Mouse (Mus musculus): Measurements from ENCODE around the gene AI413582.

Gene AI413582

DNA sequence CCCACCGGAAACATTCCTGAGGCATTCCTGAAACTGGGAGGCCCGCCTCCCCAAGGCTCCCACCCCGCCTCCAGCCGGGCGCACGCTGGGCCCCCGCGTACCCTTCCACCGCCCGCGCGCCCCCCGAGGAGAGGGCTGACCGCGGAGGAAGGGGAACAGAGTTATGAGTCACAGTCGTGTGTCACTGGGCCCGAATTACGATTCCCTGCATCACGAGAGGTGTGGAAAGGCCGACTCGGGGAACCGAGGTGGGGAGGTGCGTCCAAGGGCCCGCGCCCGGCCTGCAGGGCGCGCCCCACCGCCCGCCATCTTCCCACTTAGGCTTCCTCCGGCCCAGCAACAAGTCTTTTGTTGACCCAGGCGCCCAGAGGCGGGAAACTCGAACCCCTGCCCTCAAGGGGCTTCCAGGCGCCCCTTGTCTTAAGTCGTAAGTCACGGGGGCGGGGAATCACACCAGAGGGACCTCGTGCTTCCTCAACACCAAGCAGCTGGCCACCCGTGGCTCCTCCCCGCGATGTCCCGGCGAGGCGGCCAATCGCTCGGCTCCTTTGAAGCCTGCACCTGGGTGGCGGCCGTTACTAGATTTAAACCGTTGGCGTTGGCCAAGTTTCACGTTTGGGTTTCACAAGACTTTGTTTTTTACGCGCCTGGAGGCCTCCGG is 9.9 kb downstream of the AI413582 start:
- peak; percentile 61 to 69 for DNase-seq (ENCODE audit: low spot score in 2 of 2)

DNA sequence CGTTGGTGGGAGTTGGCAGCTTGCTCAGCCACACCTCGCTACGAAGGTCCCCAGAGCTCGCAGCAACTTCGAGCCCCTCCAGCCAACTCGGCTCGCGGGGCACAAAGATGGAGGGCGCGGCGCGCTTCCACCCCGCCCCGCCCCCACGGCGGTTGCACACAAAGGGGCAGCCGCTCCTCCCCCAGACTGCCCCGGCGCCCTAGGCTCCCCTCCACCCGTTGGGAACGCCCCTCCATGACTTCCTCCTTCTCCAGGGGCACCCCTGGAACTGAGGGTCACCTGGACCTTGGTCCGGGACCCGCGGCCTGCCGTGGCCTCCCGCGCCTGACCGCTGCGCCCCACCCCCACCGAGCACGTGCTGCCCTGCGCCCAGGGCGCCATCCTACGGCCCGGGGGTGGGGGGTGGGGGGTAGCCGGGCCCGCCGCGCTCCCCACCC is 10.5 kb downstream of the AI413582 start:
- DNase-seq (ENCODE audit: low spot score in 2 of 2): no peak

DNA sequence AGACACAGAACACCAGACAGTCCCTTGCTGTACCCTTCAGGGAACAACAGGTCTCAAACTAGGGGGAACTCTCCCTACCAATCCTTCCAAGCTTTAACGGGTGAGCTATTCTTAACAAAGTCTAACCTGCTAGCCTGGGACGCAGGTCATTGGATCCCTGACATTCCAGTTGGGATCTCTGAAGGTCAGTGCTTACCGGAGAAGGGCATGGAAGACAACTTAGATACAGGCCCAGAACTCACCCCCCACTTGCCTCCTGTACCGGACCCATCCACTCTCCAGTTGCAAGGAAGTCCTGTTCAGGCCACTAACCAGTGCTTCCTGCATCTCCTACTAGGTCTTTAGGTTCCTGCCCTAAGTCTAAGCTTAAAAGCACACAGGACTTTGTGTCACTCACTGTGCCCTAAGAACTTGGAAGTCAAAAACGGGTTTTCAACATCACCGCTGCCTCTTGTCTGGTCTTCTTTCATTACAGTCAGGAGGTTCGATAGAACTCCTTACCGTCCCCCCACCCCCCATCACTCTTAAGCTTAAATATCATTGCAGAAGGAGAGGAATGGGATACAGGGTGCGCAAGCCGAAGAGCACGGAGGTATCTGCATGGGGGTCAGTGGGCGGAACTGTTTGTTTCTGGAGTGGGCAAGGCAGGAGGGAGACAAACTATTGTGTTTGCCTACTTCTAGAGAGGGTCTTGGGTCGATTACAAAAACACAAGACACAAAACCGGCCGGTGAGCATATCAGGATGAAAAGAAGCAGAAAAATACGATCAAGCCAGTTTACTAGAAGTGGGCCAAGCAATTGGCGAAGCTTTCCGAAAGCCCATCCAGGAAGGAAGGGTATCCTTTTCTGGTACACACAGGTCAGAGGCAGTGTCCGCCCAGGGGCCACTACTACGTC is 11.2 kb downstream of the AI413582 start:
- DNase-seq (ENCODE audit: low spot score in 2 of 2): no peak

DNA sequence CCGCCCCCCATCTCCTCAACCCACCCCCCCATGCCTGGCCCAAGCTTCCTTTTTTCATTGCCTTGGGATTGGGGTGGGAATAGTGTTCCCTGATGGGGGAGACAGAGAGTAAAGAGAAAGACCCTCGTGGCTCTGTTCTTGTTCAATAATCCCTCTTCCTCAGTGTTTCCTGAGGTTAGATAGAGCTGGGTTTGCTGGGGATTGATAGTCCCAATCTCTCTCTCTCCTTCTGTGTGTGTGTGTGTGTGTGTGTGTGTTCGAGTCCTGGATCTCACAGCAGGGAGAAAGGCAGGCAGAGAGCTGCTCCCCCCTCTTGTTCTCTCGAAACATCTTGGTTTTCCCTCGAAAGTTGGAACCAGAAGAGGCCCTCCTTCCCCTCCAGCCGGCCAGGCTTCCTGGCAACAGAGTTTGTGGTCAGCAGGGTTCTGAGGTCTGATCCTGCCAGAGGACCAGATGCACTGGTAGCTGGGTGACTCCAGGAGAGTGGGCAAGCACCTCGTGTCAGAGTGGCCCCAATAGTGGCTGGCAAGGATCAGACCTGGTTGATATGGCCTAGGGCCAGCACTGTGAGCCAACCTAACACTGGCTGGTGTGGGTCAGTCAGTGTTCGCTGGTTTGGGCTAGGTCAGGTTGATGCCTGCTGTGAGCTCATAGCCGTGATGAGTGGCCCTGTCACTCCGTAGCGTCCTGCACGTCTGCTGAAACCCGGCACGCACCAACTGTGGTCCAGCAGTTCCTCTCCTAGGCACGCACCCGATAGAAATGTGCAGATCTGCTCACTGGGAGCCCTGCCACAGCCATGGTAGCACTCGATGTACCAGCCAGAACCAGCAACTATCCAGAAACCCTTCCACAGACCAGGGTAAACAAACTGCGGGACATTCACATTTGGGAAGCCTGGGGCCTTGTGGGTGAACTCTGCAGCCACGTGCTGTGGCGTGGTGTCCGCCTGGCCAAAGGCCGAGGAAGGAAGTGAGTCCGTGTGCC is 13.0 kb downstream of the AI413582 start:
- no peak for DNase-seq (ENCODE audit: low spot score in 2 of 2)

DNA sequence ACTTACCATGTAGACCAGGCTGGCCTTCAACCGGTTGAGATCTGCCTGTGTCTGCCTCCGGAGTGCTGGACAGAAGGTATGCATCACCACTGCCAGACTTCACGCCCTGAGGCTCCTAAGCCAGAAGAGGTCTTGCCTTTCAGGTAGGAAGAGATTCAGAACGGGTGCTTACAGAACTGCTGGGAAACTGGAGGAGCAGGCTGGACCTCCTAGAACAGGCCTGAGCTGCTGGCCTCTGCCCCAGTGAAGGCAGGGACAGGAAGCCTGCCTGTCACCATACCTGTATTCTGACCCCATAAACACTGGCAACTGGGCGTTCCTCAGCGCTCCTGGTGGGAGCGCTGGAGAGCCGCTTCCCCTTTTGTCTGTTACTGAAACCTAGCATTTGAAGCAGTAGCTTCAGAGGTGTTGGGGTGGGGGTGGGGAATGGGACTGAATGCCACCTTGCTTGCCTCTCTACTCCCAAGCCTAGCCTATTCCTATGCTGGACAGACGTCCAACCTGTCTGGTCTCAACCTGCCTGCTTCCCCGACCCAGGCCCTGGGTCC is 14.1 kb downstream of the AI413582 start:
- peak in 1 of 2 experiments; percentile 73 for DNase-seq (ENCODE audit: low spot score in 2 of 2)

DNA sequence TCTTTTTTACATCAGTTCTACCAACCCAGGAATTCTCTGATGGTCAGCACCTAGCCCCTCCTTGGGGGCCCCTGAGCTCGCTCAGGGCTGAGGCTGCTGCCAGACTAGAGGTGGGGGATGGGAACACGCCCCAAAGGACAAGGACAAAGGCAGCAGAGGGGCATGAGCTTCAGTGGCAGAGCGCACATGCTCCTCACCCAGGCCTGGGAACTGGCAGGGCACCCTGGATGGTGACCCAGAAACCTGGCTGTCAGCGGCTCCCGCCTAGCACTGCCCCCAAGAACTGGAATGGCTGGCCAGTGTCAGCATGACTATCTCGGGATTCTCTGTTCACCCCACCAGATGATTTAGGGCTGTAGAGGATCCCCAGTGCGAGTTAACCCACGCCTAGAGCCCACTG is 16.3 kb downstream of the AI413582 start:
- DNase-seq (ENCODE audit: low spot score in 2 of 2): no peak

DNA sequence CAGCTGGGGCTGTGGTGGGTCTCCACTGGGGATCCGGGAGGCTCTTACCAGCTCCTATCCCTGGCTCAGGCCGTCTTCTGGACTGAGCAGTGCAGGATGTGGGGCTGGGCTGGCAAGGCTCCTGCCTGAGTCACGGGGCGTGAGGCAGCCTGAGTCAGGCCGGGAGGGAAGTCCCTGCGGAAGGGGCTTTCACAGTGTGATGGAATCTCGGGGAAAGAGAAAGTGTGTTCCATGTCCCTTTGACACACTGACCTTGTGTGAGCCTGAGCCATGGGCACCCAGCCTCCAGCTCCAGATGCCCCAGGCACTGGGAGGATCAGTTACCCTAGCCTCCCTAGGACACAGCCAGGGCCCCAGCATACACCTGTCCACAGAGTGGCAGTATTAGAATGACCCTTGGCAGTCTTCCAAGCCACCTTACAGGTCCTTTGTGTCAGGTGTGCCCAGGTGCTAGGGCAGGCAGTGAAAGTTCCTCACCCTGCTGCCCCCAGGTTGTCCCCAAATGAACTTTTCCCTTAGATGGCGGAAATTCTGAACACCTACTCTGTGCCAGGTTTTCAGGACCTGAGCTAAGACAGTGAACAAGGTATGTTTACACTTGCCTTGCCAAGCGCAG is 18.2 kb downstream of the AI413582 start:
- peak; percentile 65 to 78 for DNase-seq (ENCODE audit: low spot score in 2 of 2)

DNA sequence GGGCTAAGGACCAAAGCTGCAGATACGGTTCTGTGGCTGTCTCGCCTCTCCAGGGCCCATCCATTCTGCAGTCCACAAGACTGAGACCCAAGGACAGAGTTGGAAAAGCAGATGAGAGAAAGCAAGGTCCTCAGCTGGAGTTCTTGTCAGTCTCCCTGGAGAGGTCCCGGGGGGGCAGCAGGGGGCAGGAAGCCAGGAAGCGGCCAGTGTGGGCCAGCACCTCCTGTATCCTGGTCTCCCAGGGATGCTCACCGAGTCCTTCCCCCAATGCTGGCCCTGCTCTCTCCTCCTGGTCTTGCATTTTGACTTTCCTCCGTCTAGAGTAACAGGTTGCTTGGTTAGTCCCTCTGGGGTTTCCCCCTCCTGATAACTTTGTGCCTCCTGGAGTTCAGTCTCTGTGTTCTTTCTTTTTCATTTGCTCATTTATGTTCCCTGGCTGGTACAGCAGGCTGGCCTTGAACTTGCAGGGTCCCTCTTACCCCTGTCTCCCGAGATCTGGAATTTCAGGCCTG is 18.9 kb downstream of the AI413582 start:
- no peak for DNase-seq (ENCODE audit: low spot score in 2 of 2)

DNA sequence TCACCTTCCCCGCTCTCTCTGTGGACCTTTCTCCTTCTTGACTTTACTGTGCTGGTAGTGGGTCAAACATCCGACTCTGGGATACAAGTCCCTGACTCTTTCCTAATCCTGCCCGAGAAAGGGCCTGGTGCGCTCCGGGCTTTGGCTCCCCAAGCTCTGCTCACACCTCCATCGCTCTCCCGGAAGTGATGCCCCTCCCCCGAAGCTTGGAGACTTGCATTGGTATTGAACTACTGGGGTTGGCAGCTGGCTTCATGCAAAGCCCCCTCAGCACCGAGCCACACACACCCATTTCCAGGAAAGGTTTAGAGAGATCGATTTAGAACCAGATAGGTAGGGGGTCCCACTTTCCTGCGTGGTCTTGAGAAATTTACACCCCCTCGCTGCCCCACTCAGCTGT is 19.6 kb downstream of the AI413582 start:
- DNase-seq (ENCODE audit: low spot score in 2 of 2): no peak

DNA sequence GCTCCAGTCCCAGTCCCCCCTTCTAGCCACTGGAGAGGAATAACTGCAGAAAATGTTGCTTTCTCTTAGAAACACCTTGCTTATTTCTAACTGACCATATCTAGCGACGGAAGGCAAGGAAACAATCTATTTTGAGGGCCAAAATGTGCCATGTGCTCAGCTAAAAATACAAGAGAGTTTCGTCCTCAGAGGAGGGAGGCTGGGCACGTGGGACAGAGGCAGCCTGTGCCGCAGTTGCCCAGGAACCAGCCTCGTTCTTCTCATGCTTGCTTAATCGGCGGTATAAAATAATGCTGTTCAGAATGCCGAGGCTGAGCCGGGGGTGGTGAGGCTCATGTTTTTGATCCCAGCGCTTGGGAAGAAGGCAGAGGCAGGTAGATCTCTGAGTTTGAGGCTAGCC is 21.0 kb downstream of the AI413582 start:
- no peak for DNase-seq (ENCODE audit: low spot score in 2 of 2)

DNA sequence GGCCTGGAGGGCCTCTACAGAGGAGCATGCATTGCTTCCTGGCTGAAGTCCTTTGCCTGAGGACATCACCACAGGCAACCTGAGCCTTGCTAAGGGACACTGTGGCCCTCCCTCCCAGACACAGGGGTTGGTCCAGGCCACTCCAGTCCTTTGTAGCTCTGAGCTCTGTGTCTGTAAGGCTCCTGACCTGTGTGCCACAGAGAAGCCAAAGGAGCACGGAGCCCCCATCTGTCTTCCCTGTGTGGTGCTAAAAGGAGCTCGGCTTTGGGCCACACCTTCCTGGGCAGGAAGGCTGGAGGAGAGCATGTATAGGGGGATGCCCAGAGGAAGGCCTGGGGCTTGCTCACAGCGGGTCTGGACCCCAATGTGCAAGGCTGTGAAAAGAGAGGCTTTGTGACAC is 23.6 kb downstream of the AI413582 start:
- no peak for DNase-seq (ENCODE audit: low spot score in 2 of 2)

DNA sequence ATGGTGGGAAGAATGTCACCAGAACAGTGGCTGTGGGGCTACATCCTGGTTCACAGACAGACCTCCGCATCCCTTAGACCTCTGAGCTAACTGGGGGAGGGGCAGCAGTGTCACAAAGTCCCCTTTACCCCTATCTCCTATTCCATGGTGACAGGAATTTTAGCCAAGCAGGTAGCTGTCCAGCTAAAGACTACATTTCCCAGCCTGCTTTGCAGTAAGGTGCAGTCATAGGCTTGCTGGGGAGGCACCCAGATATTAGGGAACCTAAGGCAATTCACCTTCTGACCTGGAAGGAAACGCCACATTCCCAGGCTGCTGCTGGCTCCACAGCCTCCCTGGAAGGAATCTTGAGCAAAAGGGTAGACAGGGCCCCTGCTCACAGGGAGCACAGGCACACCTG is 24.3 kb downstream of the AI413582 start:
- DNase-seq (ENCODE audit: low spot score in 2 of 2): no peak

DNA sequence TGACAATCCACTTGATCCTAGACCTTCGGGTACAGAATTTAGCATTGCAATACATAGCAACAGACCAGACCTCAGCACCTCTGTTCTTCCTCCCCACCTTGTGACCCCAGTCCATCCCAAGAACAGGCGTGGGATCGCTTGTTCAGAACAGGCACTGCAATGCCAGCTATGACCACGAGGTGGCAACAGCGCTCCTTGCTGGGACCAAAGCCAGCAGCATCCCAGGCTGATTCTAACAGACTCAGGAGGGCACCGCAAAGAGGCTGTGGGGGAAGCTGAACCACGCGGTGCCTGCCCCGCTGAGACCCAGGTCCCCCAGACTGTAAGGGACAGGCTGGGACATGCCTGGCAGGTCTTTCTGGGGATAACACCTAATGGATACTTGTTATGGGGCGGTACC is 30.8 kb downstream of the AI413582 start:
- peak; percentile 75 to 92 for DNase-seq (ENCODE audit: low spot score in 2 of 2)

DNA sequence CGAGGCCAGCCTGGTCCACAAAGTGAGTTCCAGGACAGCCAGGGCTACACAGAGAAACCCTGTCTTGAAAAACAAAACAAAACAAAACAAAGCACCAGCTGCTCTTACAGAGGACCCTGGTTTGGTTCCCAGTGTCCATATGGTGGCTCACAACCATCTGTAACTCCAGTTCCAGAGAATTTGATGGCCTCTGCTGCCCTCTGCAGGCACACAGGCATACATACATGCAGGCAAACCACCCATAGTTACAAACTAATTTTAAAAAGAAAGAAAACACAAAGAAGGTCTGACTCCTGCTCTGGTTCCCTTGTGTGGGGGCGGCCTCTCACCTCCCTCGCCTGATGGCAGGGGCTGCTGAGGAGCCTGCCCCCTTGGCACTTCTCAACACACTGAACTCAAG is 32.2 kb downstream of the AI413582 start:
- DNase-seq (ENCODE audit: low spot score in 2 of 2): no peak

DNA sequence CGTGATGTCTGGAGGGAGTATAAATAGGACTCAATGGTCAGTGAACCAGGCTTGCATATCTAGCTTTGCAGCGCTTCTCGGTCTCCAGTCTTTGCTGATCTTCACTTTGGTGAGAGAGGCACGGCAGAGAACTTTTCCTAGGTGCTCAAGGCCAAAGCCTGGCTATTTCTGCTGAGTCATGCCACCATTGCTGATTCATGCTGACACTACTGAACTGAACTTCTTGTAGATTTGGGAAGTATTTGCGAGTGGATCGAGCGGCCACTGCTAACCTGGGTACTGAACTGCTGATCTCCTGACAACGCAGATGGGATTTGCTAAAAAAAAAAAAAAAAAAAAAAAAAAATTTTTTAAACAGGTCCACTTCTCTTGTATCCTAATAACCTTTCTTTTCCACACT is 33.5 kb downstream of the AI413582 start:
- DNase-seq (ENCODE audit: low spot score in 2 of 2): no peak

DNA sequence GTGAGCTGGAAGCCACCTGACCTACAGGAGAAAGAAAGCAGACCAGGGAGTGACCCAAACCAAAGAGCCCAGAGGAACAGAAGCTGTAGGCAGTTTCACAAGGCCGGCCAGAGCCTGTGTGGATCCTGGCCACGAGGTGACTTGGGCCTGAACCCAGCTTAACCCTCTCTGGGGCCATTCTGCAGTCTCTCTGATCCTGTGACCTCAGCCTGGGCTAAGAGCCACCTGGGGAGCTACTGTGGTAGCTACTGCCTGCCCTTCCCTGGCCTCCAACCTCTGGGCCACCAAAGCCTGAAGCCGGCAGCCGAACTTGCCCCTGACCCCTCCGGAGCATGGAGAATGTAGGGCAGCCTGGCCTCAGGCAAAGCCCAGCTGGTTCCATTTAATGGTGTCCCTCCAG is 36.8 kb downstream of the AI413582 start:
- DNase-seq (ENCODE audit: low spot score in 2 of 2): no peak

DNA sequence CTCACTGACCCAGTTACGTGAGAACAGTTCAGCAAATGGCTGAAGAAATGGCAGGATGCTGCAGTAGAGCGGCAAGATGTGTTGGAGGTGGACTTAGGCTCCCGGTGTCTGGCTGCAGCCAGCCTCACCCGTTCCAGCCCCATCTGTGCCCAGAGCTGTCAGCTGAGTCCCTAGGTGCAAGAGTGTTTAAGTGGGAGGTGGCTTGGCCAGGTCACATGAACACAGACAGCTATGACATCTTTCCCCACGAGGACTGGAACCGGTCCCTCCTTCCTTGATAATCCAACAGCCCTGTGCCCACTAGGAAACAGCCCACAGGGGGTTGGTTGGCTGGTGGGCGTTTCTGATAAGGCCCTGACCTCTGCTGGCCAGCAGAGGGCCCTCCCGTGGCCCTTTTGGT is 37.5 kb downstream of the AI413582 start:
- DNase-seq (ENCODE audit: low spot score in 2 of 2): no peak

DNA sequence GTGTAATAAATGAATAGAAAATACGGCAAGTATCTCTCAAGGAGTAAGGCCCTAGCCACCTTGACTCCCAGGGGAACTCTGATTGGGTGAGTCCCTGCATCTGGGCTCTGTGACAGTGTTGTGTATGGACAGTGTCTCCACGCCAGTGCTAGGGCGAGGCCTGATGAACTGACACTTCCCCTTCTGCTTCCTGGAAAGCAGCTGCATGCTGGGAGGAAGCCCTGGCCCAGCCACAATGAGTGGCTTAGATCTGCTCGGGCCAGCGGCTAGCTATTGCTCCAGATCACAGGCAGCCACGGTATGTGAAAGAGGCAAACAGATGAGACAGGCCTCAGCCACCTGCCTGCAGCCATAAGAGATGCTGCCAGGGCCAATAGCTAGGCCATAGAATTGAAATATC is 38.4 kb downstream of the AI413582 start:
- DNase-seq (ENCODE audit: low spot score in 2 of 2): no peak

DNA sequence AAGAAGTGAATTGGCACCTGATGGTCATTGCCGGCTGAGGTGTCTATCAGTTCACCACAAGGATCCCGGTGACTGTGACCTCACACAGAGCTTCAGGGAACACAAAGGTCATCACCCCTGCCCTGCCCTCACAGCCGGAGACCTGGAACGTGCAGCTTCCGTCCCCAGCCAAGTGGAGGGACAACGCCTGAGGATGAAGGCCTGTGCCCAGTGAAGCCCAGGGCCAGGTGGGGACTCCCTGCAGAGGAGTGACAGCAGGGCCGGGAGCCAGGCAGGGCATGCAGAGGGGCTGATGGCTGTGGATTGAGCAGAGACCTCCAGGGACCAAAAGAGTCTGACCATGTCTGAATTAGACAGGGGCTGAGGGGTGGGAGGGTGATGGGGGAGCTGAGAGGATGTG is 42.4 kb downstream of the AI413582 start:
- DNase-seq (ENCODE audit: low spot score in 2 of 2): no peak

DNA sequence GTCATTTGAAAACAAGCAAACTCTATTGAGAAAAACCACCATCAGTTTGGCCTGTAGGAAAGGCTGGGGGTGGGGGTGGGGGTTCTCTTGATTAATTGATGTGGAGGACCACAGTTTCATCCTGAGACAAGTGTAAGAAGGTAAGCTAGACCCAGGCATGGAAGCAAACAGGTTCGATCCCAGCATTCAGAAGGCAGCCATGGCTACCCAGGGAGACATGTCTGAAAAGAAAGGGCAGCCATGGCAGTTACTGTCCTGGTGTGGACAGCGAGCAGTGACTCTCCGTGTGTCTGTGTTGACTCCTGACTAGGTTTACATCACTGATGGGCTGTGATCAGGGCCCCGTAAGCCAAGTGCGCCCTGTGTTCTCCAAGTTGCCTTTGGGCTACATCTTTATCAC is 44.3 kb downstream of the AI413582 start, which contains the start of gene Grm4:
Grm4 (minus strand) TSS at position 101 of the 400 bp plus-strand sequence.
- DNase-seq (ENCODE audit: low spot score in 2 of 2): no peak

DNA sequence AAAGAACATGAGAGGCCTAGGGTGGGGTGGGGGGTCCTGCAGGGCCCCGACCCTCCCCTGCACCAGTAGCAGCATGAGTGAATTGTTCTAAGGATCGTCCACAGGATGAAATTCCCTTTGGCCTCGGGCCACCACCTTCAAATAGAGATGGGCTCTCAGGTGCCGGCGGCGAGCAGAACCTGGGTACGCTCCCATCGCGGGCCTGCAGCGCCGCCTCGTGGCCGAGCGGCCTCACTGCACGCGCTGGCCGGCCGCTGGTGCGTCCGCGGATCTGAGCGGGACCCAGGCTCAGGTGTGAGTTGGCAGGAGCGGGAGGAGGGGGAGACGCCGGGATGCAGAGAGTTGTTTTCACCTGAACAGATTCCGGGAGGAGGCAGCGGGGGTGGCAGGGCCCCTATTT is 45.0 kb downstream of the AI413582 start:
- DNase-seq (ENCODE audit: low spot score in 2 of 2): peak in 1 of 2 experiments; percentile 51
